Comparison of ENCODE assay signal across 8 mouse cellular contexts in genomic region chr14:59626711-59627110, GRCm38 (mm10). TPM values are rescaled to one million over a fixed set of nuclear protein-coding genes. Genes with fewer than 3 reads are reported as not detected.
DNase-seq lines count a peak whose midpoint lies in the region; ATAC-seq and TF ChIP-seq lines count a peak whose summit lies in the region.

No protein-coding gene starts in this region.

- peak overlapping the region; percentile 85 for H3K4me2 ChIP-seq in embryonic facial prominence, embryonic 12.5 days (replicated peaks)

- intact Hi-C loops in gastrocnemius, postnatal 36 days (cut with DNase I): loop anchor here (2.0 to 5.0 kb wide), 2 partner anchors 51 to 92 kb away; no protein-coding TSS in a partner anchor

- 16% methylated on average over 8 of the region's 8 CpGs for WGBS in embryonic facial prominence, embryonic 12.5 days
- 47% methylated on average over 8 of the region's 8 CpGs for WGBS in kidney, adult 2 months
- WGBS in midbrain, embryonic 10.5 days: 22% methylated on average over 8 of the region's 8 CpGs

- peaks cover 9% of the 10 kb centered on the region for H3K36me3 ChIP-seq in embryonic facial prominence, embryonic 12.5 days
- no peaks in the 10 kb centered on the region for H3K36me3 ChIP-seq in kidney, adult 2 months (ENCODE audit: control insufficient read depth, insufficient read depth, low read length)
- peaks cover 7% of the 10 kb centered on the region; the same call in 1 of the 2 replicates for H3K36me3 ChIP-seq in midbrain, embryonic 10.5 days

- H3K27ac ChIP-seq in embryonic facial prominence, embryonic 12.5 days: peak overlapping the region; percentile 75
- H3K27ac ChIP-seq in kidney, adult 2 months (ENCODE audit: insufficient read depth, low read depth, low read length): no peak overlapping the region
- H3K27ac ChIP-seq in midbrain, embryonic 10.5 days (replicated peaks): peak overlapping the region; percentile 86; the same call in 1 of the 2 replicates

- H3K27me3 ChIP-seq in embryonic facial prominence, embryonic 12.5 days: peaks cover 23% of the 10 kb centered on the region
- H3K27me3 ChIP-seq in kidney, adult 2 months (replicated peaks; ENCODE audit: control insufficient read depth, insufficient read depth, low read length): no peaks in the 10 kb centered on the region
- H3K27me3 ChIP-seq in midbrain, embryonic 10.5 days (ENCODE audit: low read depth, poor library complexity, severe bottlenecking): peaks cover 65% of the 10 kb centered on the region

- DNase-seq in gastrocnemius, adult 18-20 months (ENCODE audit: low spot score): peak; percentile 37
- no peak for DNase-seq in gastrocnemius, postnatal 36 days
- peak; percentile 32 for DNase-seq in kidney, adult 2 months
- no peak for DNase-seq in midbrain, embryonic 10.5 days (ENCODE audit: low spot score)
- DNase-seq in thymus, postnatal 4 days: no peak
- no peak for DNase-seq in heart, postnatal 4 days

- TF ChIP-seq CTCF in kidney, adult 2 months (conservative IDR thresholded peaks at IDR 0.05; ENCODE audit: insufficient read depth, insufficient read length, low read depth, low read length): no peak

- no peaks in the 10 kb centered on the region for H3K9me3 ChIP-seq in embryonic facial prominence, embryonic 12.5 days
- H3K9me3 ChIP-seq in midbrain, embryonic 10.5 days (replicated peaks): no peaks in the 10 kb centered on the region

- peak overlapping the region; percentile 67 for H3K4me3 ChIP-seq in embryonic facial prominence, embryonic 12.5 days
- peak overlapping the region; percentile 31; the same call in 1 of the 2 replicates for H3K4me3 ChIP-seq in kidney, adult 2 months (ENCODE audit: insufficient read depth, low read depth, low read length)
- peak overlapping the region; percentile 71 for H3K4me3 ChIP-seq in midbrain, embryonic 10.5 days

- ATAC-seq in embryonic facial prominence, embryonic 12.5 days (ENCODE audit: insufficient number of reproducible peaks, insufficient read depth, low FRiP score, low TSS enrichment): no peak
- no peak for ATAC-seq in granulocyte monocyte progenitor cell, adult 5-6 weeks (replicated peaks; ENCODE audit: poor library complexity, severe bottlenecking)

- no peak for TF ChIP-seq POLR2A in kidney, adult 2 months (IDR thresholded peaks at IDR 0.05; ENCODE audit: low read depth, low read length)

- peak overlapping the region; percentile 85 for H3K9ac ChIP-seq in embryonic facial prominence, embryonic 12.5 days

- peaks cover 24% of the 10 kb centered on the region for H3K4me1 ChIP-seq in embryonic facial prominence, embryonic 12.5 days
- no peaks in the 10 kb centered on the region for H3K4me1 ChIP-seq in kidney, adult 2 months (ENCODE audit: control insufficient read depth, insufficient read depth, low read length)
- peaks cover 38% of the 10 kb centered on the region for H3K4me1 ChIP-seq in midbrain, embryonic 10.5 days

RNA-seq across cellular contexts. Expression of gene Shisa2, which starts 1.6 kb away (rescaled TPM):
- 10 to 100 TPM; 58.4 to 71.6 TPM for total RNA-seq in gastrocnemius, adult 18-20 months (2021)
- 10 to 100 TPM; 53.5 to 76.6 TPM for total RNA-seq in gastrocnemius, postnatal 36 days (2021)
- polyA plus RNA-seq in embryonic facial prominence, embryonic 12.5 days (2016; fragmentation: Nextera tagmentation; extraction: Ambion mirVana): 51.7 and 54.8 TPM in 2 replicates
- polyA plus RNA-seq in kidney, adult 2 months (2012; rRNA removed): 3.2 and 3.5 TPM in 2 replicates
- polyA plus RNA-seq in midbrain, embryonic 10.5 days (2016; fragmentation: Nextera tagmentation; extraction: Ambion mirVana): 7.6 and 8.8 TPM in 2 replicates
- total RNA-seq in granulocyte monocyte progenitor cell, adult 5-6 weeks (2014; fragmentation: Nextera tagmentation): 1.3 and 2.4 TPM in 2 replicates
- total RNA-seq in granulocyte monocyte progenitor cell, adult 5-6 weeks (2017): 0.82 and 0.95 TPM in 2 replicates
- 1 to 10 TPM; 2.4 TPM for total RNA-seq in heart, postnatal 4 days (2021)

RNA-seq across cellular contexts. Expression of gene Cdadc1, which starts 29.0 kb away (rescaled TPM):
- total RNA-seq in gastrocnemius, adult 18-20 months (2021): 10 to 100 TPM; 30.8 TPM
- total RNA-seq in gastrocnemius, postnatal 36 days (2021): 10 to 100 TPM; 29.3 to 38.0 TPM
- polyA plus RNA-seq in embryonic facial prominence, embryonic 12.5 days (2016; fragmentation: Nextera tagmentation; extraction: Ambion mirVana): 34.1 and 36.0 TPM in 2 replicates
- 6.1 and 10.8 TPM in 2 replicates for polyA plus RNA-seq in kidney, adult 2 months (2012; rRNA removed)
- polyA plus RNA-seq in midbrain, embryonic 10.5 days (2016; fragmentation: Nextera tagmentation; extraction: Ambion mirVana): 26.9 and 28.9 TPM in 2 replicates
- total RNA-seq in granulocyte monocyte progenitor cell, adult 5-6 weeks (2014; fragmentation: Nextera tagmentation): 42.4 and 43.6 TPM in 2 replicates
- 27.7 and 33.7 TPM in 2 replicates for total RNA-seq in granulocyte monocyte progenitor cell, adult 5-6 weeks (2017)
- 10 to 100 TPM; 28.8 to 30.0 TPM for total RNA-seq in heart, postnatal 4 days (2021)

Comparison
In these comparisons a context has a peak if more than half of its experiments do, and no peak if none do; other contexts are left out.
1. DNase-seq: peak in gastrocnemius, adult 18-20 months (single experiment) and kidney, adult 2 months (single experiment); none in gastrocnemius, postnatal 36 days (0 of 2), midbrain, embryonic 10.5 days (single experiment), thymus, postnatal 4 days (single experiment) and heart, postnatal 4 days (single experiment).
2. RNA of gene Shisa2, which starts 1.6 kb away (total RNA-seq): 53.5 to 76.6 TPM in gastrocnemius, postnatal 36 days and 58.4 to 71.6 TPM in gastrocnemius, adult 18-20 months; 2.4 TPM in heart, postnatal 4 days and 0.82 to 2.4 TPM in granulocyte monocyte progenitor cell, adult 5-6 weeks; every median in the first group is over 10 times any median in the second.
3. Peak in every context shown above with its lines, with median percentiles within 50 percentile points of each other: H3K4me3 ChIP-seq.